Mouse (Mus musculus) mouse trophoblast stem cell (cell line): ENCODE results near the gene Cdc73.
"Not testable (repeated sequence)": the region's sequence is repeated elsewhere in the genome, so short reads cannot be mapped to it uniquely, and the experiment has no call there.

Experiments
- in situ Hi-C, 2 experiments: fragments of 300-500 bp; cut with MseI, MboI; formaldehyde crosslinking; loops; 2 replicates in 1 of 2; 3 replicates in 1 of 2; pipeline ENCODE4 v1.15.1; 2025

Gene Cdc73

GRCm38 (mm10) chr1:143702741-143703262 is at the start of gene Cdc73:
Gene Cdc73 (minus strand): TSS chr1:143702893.
- in situ Hi-C loops, result no loop called here

DNA sequence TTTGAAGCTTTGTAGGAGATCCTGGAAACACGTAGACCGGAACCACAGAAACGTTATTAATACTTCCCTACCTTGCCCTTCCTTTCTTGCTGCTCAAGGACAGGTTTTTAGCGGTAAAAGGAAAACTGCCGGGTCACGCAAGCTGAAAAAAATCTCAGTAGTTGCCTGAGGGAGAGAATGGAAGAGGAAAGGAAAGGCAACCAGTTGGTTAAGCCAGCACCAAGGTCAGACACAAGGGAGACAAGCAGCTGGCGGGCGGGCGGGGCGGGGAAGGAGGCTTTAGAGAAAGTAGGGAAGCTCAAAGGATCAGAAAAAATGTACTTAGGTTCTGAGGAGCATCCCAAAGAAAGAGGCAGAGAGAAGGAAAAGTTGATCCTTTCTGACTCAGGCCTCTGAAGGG is 43.2 kb upstream of the Cdc73 start:
- in situ Hi-C loops, result no loop called here

DNA sequence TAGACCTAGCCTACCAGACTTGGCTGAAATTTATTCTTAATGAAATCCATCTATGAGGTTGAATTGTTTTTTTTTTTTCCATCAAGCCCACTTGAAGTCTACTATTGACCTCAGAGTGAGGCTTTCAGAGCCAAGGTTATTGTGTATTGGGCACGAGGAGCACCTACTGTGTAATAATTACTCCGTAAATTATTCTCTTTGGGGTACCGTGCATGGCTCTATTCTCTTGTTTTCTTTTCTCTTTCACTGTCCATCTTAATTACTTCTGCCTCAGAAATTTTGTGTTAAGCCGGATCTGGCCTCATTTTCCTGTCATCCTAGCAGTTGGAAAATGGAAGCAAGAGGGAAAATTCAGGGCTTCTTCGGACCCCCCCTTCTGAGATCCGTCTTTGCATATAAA is 39.5 kb upstream of the Cdc73 start:
- in situ Hi-C loops, result no loop called here

- in situ Hi-C loops, result no loop called here
Measured at GRCm38 (mm10) chr1:143741331-143741730, 38.6 kb upstream of the Cdc73 start.

- in situ Hi-C loops, result no loop called here
Measured at GRCm38 (mm10) chr1:143740581-143740980, 37.9 kb upstream of the Cdc73 start.

DNA sequence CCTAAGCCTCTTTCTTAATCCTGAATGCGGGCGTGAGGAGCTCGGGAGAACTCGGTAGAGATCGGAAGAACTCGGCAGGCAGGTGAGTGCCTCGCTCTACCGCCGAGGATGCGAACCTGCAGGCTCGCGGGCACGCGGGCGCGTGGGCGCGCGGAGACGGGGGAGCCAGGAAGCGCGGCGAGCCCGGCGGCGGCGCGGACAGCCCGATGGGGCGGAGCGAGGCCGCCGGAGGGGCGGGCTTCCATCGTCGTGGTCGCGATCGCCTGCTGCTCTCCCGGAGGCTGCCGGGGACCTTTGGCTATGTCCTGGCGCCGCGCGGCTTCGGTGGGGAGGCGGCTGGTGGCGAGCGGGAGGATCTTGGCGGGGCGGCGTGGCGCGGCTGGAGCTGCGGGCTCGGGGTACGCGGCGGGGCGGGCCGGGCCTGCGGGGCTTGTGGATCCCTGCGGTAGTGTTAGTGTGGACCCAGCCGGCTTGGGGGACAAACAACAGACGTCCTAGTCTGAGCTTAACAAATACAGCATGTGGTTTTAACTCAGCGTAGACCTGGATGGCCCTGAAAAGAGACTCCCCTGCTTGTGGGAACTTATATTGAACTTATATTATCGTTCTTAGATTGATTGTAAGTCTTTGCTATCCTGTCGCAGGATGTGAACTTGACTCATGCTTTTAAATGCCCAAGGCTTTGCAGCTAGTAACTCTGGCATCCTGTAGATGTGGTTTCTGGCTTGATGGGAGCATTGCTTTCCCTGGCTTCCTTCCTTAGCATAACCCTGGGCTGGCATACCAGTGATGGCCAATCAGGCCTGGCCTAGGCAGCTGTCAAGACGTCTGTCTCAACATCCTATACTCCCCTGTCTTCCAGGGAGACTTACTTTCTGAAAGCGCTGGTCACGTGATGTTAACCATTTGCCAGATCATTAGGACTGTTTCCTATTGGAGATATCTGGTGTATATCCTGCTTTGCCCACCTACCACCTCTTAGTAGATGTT is 37.0 kb upstream of the Cdc73 start:
- in situ Hi-C loops, result no loop called here

DNA sequence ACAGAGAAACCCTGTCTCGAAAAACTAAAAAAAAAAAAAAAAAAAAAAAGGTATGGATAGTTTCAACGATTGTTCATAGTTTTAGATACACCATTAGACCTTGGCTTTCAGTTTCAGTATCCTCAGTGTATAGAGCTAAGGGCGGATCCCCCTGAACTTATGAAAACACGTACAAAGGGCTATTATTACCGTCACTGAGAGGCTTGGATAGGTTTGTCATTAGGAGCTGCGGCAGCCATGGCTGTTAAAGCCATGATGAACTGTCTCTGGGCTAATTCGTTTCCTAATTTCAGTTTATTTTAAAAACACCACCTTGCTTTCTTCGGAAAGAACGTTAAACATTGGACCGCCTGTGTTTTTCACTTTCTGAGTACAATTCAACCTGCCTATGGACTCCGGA is 36.1 kb upstream of the Cdc73 start:
- in situ Hi-C loops, result no loop called here

DNA sequence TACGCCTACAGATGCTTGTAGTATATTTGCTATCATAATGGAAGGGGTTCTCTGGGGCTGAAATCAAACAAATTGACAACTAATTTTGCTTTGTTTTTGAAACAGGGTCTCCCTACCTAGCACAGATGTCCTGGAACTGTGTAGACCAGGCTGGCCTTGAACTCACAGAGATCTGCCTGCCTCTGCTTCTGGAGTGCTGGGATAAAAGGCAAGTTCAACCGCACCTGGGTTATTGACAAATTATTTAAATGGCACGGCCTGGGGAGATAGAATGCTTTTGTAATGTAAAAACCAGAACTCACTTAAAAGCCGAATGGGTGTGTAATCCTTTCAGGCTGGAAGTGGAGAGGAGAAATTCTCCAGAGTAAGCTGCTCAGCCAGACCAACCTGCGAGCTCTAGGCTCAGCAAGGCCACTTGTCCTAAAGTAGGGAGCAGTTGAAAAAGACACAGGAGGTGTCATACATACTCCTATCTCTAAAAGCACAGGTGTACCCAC is 31.3 kb upstream of the Cdc73 start:
- in situ Hi-C loops, result no loop called here

- in situ Hi-C loops, result no loop called here
Measured at GRCm38 (mm10) chr1:143731691-143732090, 29.0 kb upstream of the Cdc73 start.

DNA sequence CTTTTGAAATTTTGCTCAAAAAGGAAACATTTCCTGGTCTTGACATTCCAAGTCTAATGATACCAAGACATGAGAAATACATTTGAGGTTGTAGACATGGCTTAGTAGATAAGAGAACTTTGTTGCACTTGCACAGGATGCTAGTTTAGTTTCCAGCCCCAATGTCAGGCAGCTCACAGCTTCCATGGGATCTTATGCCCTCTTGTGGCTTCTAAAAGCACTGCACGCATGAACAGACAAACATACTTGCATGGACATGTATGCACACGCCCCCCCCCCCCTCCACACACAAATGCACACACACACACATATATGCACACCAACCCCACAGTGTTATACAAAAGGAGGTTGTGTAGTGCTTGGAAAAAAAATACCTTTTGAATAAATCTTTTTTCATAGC is 28.2 kb upstream of the Cdc73 start:
- in situ Hi-C loops, result no loop called here

- in situ Hi-C loops, result no loop called here
Measured at GRCm38 (mm10) chr1:143727701-143728445, 25.2 kb upstream of the Cdc73 start.

DNA sequence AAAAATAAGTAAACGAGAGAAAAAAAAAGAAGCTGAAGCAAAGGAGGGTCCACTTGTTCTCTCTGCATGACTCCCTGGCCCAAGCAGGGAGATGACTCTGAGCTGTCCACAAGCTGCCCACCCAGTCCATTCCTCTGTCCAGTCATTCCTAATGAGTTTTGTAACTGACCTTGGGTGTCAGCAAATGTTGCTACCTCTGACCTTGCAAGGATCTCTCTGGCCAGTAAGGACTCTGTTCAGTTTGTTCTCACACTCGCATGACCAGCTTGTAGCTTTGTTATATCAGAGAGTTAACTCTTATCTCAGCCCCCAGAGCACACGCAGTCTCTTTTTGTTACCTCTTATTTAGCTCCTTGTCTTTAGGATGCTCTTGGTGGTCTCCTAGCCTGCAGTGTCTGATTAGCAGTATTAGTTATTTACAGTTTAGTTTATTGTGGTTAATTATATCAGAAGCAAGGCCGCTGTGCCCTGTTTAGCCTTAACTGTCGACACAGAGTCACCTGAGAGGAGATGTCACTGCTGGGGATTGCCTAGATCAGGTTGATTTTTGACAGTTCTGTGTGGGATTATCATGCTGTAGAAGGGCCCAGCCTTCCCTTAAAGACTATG is 21.9 kb upstream of the Cdc73 start:
- in situ Hi-C loops, result no loop called here

- in situ Hi-C loops, result not testable (repeated sequence)
Measured at GRCm38 (mm10) chr1:143716038-143716437, 13.3 kb upstream of the Cdc73 start, which contains the start of gene Glrx2. Gene Glrx2 (plus strand): TSS chr1:143716338.

DNA sequence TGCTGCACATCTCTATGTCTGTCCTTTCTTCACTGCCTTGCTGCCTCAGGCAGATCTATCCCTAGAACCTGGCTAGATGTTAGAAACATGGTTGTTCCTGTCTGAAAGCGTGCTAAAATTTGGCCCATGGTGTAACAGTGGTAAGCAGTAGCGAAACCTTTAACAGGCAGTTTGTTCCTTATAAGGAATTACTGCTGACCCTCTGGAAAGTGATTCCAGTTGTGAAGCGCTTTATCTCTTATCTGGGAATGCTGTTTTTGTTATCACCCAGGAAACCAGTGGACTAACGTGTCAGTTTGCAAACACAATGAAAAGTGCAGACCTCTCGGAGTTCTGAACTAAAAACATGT is 7.9 kb upstream of the Cdc73 start:
- in situ Hi-C loops, result no loop called here

DNA sequence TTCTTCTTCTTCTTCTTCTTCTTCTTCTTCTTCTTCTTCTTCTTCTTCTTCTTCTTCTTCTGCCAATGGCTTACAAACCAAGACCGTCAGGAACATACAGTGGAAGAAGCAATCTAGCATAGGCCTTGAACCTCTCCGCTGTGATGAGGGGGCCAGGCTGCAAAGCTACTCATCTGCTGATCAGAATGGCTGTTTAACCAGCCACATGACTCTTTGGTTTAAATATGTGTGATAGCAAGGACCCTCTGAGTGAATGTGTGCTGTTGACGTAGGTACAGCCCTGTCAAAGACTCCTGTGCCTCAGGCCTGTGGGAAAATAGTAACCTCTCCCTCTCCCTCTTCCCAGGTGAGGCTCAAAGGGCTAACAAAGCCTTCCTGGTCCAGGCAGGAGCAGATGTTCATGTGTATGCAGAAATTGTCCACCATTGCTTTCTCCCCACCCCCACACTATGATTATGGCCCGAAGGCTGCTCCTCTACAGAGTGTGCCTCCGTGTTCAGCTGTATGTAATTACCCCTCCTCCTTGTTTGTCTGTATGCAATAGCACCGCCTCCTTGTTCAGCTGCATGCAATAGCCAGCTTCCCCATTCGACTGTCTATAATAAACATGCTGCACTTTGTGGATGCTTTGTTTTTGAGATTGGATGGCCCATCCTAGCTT is 7.4 kb upstream of the Cdc73 start:
- in situ Hi-C loops, result no loop called here

DNA sequence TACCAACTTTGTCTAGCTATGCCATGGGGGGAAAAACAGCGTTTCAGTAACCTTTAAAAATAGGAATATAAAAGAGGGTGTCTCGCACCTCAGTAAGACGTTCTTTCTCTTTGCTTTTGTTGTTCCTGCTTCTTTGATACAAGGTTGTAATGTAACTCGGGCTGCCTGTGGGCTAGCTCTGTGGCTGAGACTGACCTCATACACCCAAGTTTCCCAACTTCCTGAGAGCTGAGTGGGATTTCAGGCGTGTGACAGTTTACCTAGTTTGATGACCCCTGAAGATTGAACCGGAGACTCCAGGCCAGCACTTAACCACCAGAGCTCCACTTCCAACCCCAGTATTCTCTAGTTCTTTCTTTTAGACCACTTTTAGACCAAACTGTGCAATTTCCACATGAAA is 5.7 kb upstream of the Cdc73 start:
- in situ Hi-C loops, result no loop called here

- in situ Hi-C loops, result no loop called here
Measured at GRCm38 (mm10) chr1:143707006-143707405, 4.3 kb upstream of the Cdc73 start.

GRCm38 (mm10) chr1:143702141-143702740 is 452 bp downstream of the Cdc73 start:
- in situ Hi-C loops, result no loop called here

DNA sequence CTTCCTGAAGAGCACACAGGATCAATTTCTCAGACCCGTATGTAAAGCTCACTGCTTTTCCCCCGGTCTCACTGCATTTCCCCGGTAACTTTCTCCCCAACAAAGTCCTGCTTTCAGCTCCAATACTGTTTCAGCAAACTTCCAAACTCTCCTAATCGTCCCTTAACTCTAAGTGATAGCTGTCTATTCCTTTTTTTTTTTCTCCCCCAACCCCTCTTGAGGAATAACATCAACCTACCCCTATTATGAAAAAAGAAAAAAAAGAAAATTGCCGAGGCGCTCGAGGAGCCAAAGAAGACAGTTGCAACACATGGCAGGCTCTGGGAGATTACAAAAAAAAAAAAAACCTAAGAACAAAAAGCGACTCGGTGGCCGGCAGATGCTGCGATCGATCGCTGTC is 957 bp downstream of the Cdc73 start:
- in situ Hi-C loops, result no loop called here

GRCm38 (mm10) chr1:143684849-143685248 is 17.8 kb downstream of the Cdc73 start:
- in situ Hi-C loops, result no loop called here

DNA sequence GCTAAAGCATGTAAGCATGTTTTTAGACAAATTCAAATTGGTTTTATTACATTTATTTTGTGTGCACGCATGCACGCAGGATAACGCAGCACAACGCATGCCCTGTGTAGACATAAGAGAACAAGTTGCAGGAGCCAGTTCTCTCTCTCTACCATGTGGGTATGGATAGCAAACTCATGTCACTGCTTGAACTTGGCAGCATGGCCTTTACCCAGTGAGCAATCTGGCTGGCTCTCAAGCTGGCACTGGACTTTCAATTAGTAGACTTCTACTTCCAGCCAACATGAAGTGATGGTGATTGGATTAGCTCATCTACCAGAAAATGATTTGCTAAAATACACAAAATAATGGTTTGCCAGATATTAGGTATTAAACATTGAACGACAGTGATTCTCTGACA is 21.6 kb downstream of the Cdc73 start:
- in situ Hi-C loops, result no loop called here
